Mouse (Mus musculus) ES-E14 (cell line): ENCODE results near the gene Shisa8. TPM values are rescaled to one million over a fixed set of nuclear protein-coding genes. Genes with fewer than 3 reads are reported as not detected.

Experiments used
- DNase-seq: peaks from one replicate; pipeline ENCODE4 v3.0.0-alpha.2; 2013; ENCODE audit warnings: low read depth, low spot score
- H3K27ac ChIP-seq: 2 replicates; pipeline ENCODE4 v1.5.1; 2012; ENCODE audit warnings: low read depth, mild to moderate bottlenecking, low read length, moderate library complexity, mixed read lengths; ENCODE audit not compliant: poor library complexity, insufficient read depth, severe bottlenecking
- H3K36me3 ChIP-seq: 2 replicates; pipeline ENCODE4 v1.6.1; 2012; ENCODE audit warnings: mild to moderate bottlenecking, low read length, moderate library complexity, mixed read lengths; ENCODE audit not compliant: control insufficient read depth, poor library complexity, insufficient read depth, severe bottlenecking
- H3K4me1 ChIP-seq, 2 experiments: fragments of 150-350 bp in 1 of 2; sonication (generic) in 1 of 2; 2 replicates each; pipeline ENCODE4 v1.6.1; 2012; ENCODE audit warnings: low read length in 2 of 2, mild to moderate bottlenecking in 1 of 2, mixed read lengths in 1 of 2; ENCODE audit not compliant: control insufficient read depth in 2 of 2, insufficient read depth in 2 of 2, poor library complexity in 1 of 2
- H3K4me3 ChIP-seq, 2 experiments: fragments of 150-350 bp in 1 of 2; sonication (generic) in 1 of 2; 2 replicates each; pipeline ENCODE4 v1.5.1; 2012; ENCODE audit warnings: low read length in 2 of 2, low read depth in 1 of 2, mild to moderate bottlenecking in 1 of 2, mixed read lengths in 1 of 2; ENCODE audit not compliant: insufficient read depth in 1 of 2, poor library complexity in 1 of 2, severe bottlenecking in 1 of 2
- H3K9ac ChIP-seq: 2 replicates; pipeline ENCODE4 v1.6.1; 2012; ENCODE audit warnings: low read depth, mild to moderate bottlenecking, low read length, mixed read lengths; ENCODE audit not compliant: poor library complexity, insufficient read depth, severe bottlenecking
- H3K9me3 ChIP-seq: fragments of 150-350 bp; sonication (generic); 2 replicates; pipeline ENCODE4 v1.6.1; 2012; ENCODE audit warnings: low read depth, mild to moderate bottlenecking, low read length; ENCODE audit not compliant: control insufficient read depth, insufficient read depth
- CHD2 ChIP-seq: IDR thresholded peaks from 2 replicates; pipeline ENCODE4 v1.6.1; 2014; ENCODE audit warnings: mild to moderate bottlenecking, low read depth, low read length, inconsistent platforms
- HCFC1 ChIP-seq: IDR thresholded peaks from 2 replicates; pipeline ENCODE4 v1.6.1; 2012; ENCODE audit warnings: low read length, inconsistent platforms, borderline replicate concordance; ENCODE audit not compliant: insufficient read depth
- MAFK ChIP-seq: IDR thresholded peaks from 2 replicates; pipeline ENCODE4 v1.6.1; 2014; ENCODE audit warnings: mild to moderate bottlenecking, low read depth, low read length, inconsistent platforms; ENCODE audit not compliant: insufficient read depth
- ZC3H11A ChIP-seq: IDR thresholded peaks from 2 replicates; pipeline ENCODE4 v1.6.1; 2012; ENCODE audit warnings: low read depth, mild to moderate bottlenecking, inconsistent platforms, low read length, borderline replicate concordance
- ZNF384 ChIP-seq: IDR thresholded peaks from 2 replicates; pipeline ENCODE4 v1.6.1; 2012; ENCODE audit warnings: low read depth, low read length, inconsistent platforms
- in situ Hi-C, 2 experiments: fragments of 600-800 bp; cut with MboI; formaldehyde crosslinking; loops; one replicate each; pipeline ENCODE4 v1.15.1; 2025; ENCODE audit warnings: low sequenced_read_pairs in 2 of 2, inconsistent platforms in 1 of 2; ENCODE audit not compliant: unreplicated experiment in 2 of 2
- total RNA-seq: library from RNA; depleted of rRNA; stranded (reverse); fragments of 300-350 nt; gene quantifications from 2 replicates; pipeline ENCODE4 v1.2.3, GENCODE M21; 2012

The Shisa8 gene
- total RNA-seq, 1 experiment: 4.1 TPM

GRCm38 (mm10) chr15:82213222-82213621, 607 bp upstream of the Shisa8 start:
- H3K27ac ChIP-seq: no peak overlapping the region
- no peaks in the 10 kb centered on the region for H3K36me3 ChIP-seq
- no peak overlapping the region for H3K9ac ChIP-seq
- H3K4me1 ChIP-seq: peaks cover 6 to 23% of the 10 kb centered on the region in 2 experiments; a peak in 3 of 4 replicates
- no peaks in the 10 kb centered on the region for H3K9me3 ChIP-seq
- TF ChIP-seq ZNF384: no peak
- no peak for TF ChIP-seq MAFK
- TF ChIP-seq ZC3H11A: no peak
- no peak for TF ChIP-seq CHD2
- no peak for TF ChIP-seq HCFC1
- in situ Hi-C loops: no loop called here
- DNase-seq: no peak
- peak overlapping the region; percentile 35 to 79; a peak in 1 of 4 replicates for H3K4me3 ChIP-seq

DNA sequence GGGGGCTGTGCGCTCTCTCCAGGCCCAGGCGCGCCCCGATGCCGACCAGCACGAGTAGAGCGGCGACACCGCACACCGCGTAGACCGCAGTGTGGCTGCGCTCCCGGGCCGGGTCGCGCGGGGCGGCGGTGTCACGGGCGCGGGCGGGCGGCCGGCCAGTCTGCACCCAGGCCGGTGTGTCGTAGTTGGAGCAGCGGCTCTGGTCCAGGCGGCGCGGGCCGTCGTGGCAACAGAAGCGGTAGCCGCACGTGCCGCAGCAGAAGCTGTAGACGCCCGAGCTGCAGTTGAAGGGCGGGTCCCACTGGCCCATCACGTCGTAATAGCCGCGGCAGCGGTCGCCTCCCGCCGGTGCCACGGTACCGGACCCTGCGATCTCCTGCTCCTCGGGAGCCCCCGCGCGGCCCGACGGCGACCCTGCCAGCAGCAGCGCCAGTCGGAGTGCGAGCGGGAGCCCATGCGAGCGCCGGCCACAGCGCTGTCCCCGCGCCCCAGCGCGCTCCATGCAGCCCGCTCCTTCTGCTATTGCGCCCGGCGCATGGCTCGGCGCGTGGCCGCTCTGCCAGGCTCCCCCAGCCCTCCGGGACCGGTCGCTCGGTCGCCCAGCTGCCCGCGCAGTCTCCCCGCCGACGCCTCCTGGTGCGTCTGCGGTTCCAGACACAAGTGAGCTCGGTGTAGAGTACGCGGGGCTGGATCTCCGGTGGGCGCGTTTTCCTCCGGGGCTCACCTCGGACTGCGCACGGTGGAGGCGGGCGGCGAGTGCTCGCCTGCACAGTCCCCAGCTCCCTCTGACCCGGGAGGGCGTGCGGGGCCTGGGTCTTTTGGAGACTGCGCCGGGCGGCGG, 484 bp downstream of the Shisa8 start:
- no peak overlapping the region for H3K27ac ChIP-seq
- peaks cover 6 to 29% of the 10 kb centered on the region in 2 experiments; a peak in 3 of 4 replicates for H3K4me1 ChIP-seq
- H3K36me3 ChIP-seq: no peaks in the 10 kb centered on the region
- peak overlapping the region; percentile 79 to 81 for H3K4me3 ChIP-seq
- peak overlapping the region; percentile 80 for H3K9ac ChIP-seq
- in situ Hi-C loops: no loop called here
- H3K9me3 ChIP-seq: no peaks in the 10 kb centered on the region
- TF ChIP-seq CHD2 (no peak), ZNF384 (no peak), HCFC1 (no peak), MAFK (no peak), ZC3H11A (no peak)
- no peak for DNase-seq

DNA sequence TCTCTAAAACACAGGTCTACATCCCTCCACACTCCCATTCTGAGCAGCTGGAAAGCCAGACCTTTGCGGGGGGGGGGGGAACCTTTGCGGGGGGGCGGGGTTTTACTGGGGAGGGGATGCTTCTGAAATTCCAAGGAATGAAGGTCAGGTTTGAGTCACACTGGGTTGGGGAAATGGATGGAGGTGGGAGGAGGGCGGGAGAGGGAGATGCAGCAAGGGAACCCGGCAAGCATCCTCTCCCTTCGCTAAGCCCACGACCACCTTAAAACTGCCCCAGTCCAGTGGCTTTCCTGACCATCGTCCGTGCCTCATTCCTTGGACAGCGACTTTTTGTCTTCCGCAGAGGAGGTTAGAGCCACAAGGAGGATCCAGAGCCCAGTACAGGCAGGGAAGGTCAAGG, 1.3 kb downstream of the Shisa8 start:
- Histone ChIP-seq H3K27ac (no peak overlapping the region), H3K9ac (no peak overlapping the region), H3K36me3 (no peaks in the 10 kb centered on the region), H3K4me3 (peak overlapping the region; percentile 79 to 81), H3K9me3 (no peaks in the 10 kb centered on the region), H3K4me1 (peaks cover 2 to 26% of the 10 kb centered on the region in 2 experiments; a peak in 2 of 4 replicates)
- TF ChIP-seq HCFC1 (no peak), MAFK (no peak)
- no peak for DNase-seq
- in situ Hi-C loops: no loop called here

DNA sequence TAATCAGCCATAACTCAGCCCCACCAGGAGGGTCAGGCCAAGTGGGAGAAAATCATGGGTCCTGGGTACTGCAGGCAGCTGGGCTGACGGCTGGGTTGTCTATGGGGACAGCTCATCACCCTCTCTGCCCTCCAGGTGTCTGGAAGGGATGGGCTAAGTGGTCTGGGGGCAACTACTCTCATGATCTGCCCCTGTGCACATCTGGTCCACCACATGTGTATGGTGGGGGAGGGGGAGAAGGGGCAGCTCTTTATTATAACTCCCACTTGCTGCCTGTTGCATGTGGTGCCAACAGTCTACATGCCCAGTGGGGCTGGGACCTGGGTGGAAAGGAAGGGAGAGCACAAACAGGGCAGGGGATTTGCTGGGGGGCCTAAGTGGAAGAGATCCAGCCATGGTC, 1.8 kb downstream of the Shisa8 start:
- in situ Hi-C loops: no loop called here
- no peak overlapping the region for H3K9ac ChIP-seq
- no peaks in the 10 kb centered on the region for H3K9me3 ChIP-seq
- no peak overlapping the region for H3K27ac ChIP-seq
- peaks cover 2 to 26% of the 10 kb centered on the region in 2 experiments; a peak in 2 of 4 replicates for H3K4me1 ChIP-seq
- TF ChIP-seq ZC3H11A (no peak), MAFK (no peak), CHD2 (no peak), ZNF384 (no peak), HCFC1 (no peak)
- no peak for DNase-seq
- no peak overlapping the region for H3K4me3 ChIP-seq
- peaks cover 4% of the 10 kb centered on the region; the same call in 1 of the 2 replicates for H3K36me3 ChIP-seq
